Mouse (Mus musculus) lung, embryonic 16.5 days (tissue): ENCODE results near the gene Zfand4. TPM values are rescaled to one million over a fixed set of nuclear protein-coding genes. Genes with fewer than 3 reads are reported as not detected.
"Not testable (repeated sequence)": the region's sequence is repeated elsewhere in the genome, so short reads cannot be mapped to it uniquely, and the experiment has no call there.

ENCODE experiments used
- ATAC-seq: fragments of 200-750 bp; cut with Nextera tagmentation; 2 replicates; pipeline ENCODE4 v1.8.0; 2017; ENCODE audit warnings: low read depth, mild to moderate bottlenecking, moderate library complexity
- H3K27ac ChIP-seq: fragments of 300-500 bp; sonication (generic); 2 replicates; pipeline ENCODE4 v1.5.1; 2014; ENCODE audit warnings: mild to moderate bottlenecking, control low read depth, low read length
- H3K27me3 ChIP-seq: fragments of 300-500 bp; sonication (generic); 2 replicates; pipeline ENCODE4 v1.6.1; 2014; ENCODE audit warnings: low read depth, low read length, mixed read lengths; ENCODE audit not compliant: control insufficient read depth, insufficient read depth
- H3K36me3 ChIP-seq: fragments of 300-500 bp; sonication (generic); 2 replicates; pipeline ENCODE4 v1.6.1; 2014; ENCODE audit warnings: low read length; ENCODE audit not compliant: control insufficient read depth, insufficient read depth
- H3K4me1 ChIP-seq: fragments of 300-500 bp; sonication (generic); replicated peaks from 2 replicates; pipeline ENCODE4 v1.6.1; 2014; ENCODE audit warnings: low read length, mixed read lengths; ENCODE audit not compliant: control insufficient read depth, insufficient read depth
- H3K4me2 ChIP-seq: fragments of 300-500 bp; sonication (generic); 2 replicates; pipeline ENCODE4 v1.6.1; 2014; ENCODE audit warnings: low read depth, low read length, control low read depth
- H3K4me3 ChIP-seq: fragments of 300-500 bp; sonication (generic); 2 replicates; pipeline ENCODE4 v1.5.1; 2014; ENCODE audit warnings: mild to moderate bottlenecking, low read length, control low read depth
- H3K9ac ChIP-seq: fragments of 300-500 bp; sonication (generic); 2 replicates; pipeline ENCODE4 v1.6.1; 2014; ENCODE audit warnings: low read length, control low read depth
- H3K9me3 ChIP-seq: fragments of 300-500 bp; sonication (generic); 2 replicates; pipeline ENCODE4 v1.6.1; 2016; ENCODE audit warnings: low read length; ENCODE audit not compliant: control insufficient read depth
- WGBS: fragments of 180-500 bp; shearing (Covaris S2); extraction: QIAGEN DNeasy Blood & Tissue Kit; methylation state at CpG from one replicate; pipeline ENCODE4 v1.1.7; 2014; 5-methylcytosine and 5-hydroxymethylcytosine counted together
- polyA plus RNA-seq: library from polyadenylated mRNA; unstranded; fragments of >200 nt; fragmentation: Nextera tagmentation; extraction: Ambion mirVana; gene quantifications from 2 replicates; pipeline ENCODE4 v1.2.1, GENCODE M21; 2015

The Zfand4 gene
- 7.1 and 7.6 TPM in 2 replicates for polyA plus RNA-seq

DNA sequence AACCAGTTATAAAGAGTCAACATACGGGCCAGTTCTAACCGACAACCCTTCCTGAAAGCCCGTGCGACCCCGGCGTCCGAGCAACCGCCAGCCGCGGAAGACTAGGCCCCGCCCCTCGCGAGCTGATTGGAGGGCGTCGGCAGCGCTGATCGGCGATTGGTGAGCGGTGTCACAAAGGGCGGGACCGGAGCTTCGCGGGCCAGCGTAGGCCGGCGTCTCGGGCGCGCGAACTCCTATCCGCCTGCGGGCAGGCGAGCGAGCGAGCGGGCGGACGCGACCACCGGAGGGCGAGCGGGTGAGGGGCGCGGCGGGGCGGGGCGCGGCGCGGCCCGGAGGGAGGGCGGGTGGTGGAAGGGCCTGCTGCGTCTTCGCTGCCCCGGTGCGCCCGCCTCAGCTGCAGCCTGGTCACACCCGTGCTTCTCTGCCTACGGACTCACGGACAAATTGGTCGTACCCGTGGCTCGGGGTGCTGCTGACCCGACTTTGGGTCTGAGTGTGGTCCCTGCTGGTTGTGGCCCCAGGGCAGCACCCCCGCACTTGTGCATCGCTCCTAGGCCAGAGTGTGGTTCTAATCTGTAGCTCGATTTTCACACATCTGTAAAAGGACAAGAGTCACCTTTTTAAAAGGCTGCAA, at the start of gene Zfand4:
Zfand4 (plus strand) TSS at position 205 of the 634 bp plus-strand sequence.
- Histone ChIP-seq H3K9ac (peak within 1 kb of the TSS; percentile 84), H3K9me3 (no peaks in the 10 kb centered on the region), H3K36me3 (no peaks in the 10 kb centered on the region), H3K4me1 (peaks cover 10% of the 10 kb centered on the region), H3K4me2 (peak within 1 kb of the TSS; percentile 82), H3K27me3 (no peaks in the 10 kb centered on the region), H3K4me3 (peak within 1 kb of the TSS; percentile 71), H3K27ac (peak within 1 kb of the TSS; percentile 59; the same call in 1 of the 2 replicates)
- peak; percentile 99 for ATAC-seq
- WGBS, result under 1% methylated on average over 45 of the region's 67 CpGs

DNA sequence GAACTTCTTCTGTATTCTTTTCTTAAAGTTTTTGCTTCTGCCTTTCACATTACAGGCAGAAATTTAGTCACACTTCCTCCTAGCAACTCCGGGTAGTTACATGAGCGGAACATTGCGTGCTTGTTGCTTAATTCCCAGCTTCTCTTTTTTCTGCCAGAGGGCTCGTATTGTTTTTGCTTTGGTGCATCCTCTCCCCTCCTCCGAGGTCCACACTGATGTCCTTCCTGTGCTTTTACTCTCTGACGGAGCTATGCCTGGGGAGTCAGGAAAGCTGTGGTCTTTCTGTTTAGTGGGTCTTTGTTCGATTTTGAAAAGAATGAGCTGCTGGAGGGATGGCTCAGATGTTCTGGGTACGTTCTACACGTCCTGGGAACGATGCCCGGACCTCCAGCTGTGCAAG, 36.3 kb upstream of the Zfand4 start:
- no peaks in the 10 kb centered on the region for H3K27me3 ChIP-seq
- H3K4me3 ChIP-seq, result no peak overlapping the region
- H3K36me3 ChIP-seq, result peaks cover 24% of the 10 kb centered on the region
- peak; percentile 67 for ATAC-seq
- H3K27ac ChIP-seq, result no peak overlapping the region
- H3K4me2 ChIP-seq, result no peak overlapping the region
- no peaks in the 10 kb centered on the region for H3K4me1 ChIP-seq
- WGBS, result 72% methylated on average over 11 of the region's 11 CpGs
- no peak overlapping the region for H3K9ac ChIP-seq
- H3K9me3 ChIP-seq, result no peaks in the 10 kb centered on the region

DNA sequence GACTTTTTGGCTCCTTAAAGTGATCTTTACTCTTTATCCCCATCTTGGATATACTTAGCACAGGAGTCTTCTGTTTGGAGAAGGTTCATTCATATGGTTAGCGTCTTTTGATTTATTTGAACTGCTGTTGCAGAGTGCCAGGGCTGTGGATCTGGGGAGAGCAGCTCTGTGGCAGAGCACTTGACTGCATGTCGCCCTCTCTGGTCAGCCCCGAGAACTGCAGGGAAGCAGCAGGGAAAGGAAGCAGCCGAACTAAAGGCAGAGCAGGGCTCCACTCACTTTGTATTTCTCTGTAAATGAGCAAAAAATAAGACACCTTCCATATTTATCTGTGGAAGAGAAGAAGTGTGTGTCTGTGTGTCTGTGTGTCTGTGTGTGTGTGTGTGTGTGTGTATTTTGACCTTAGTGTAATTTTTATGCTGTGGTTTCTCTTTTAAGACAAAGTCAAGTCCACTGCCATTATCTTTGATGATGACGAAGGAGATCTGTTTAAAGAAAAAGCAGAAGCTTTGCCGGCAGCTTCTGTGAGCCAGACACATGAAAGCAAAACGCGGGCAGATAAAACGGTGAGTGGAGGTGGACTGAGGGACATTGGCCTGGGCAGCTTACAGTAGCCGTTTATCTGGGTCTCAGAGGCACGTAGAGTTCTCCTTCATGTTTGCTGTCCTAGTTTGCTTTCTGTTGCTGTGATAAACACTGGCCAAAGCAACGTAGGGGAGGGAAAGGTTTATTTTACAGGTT, 35.1 kb upstream of the Zfand4 start:
- 62% methylated on average over 12 of the region's 12 CpGs for WGBS

DNA sequence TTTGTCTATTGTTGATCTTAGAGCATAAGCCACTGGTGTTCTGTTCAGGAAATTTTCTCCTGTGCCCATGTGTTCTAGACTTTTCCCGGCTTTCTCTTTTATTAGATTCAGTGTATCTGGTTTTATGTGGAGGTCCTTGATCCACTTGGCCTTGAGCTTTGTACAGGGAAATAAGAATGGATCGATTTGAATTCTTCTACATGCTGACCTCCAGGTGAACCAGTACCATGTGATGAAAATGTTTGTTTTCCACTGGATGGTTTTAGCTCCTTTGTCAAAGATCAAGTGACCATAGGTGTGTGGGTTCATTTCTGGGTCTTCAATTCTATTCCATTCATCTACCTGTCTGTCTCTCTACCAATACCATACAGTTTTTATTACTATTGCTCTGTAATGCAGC, 29.2 kb upstream of the Zfand4 start:
- H3K9me3 ChIP-seq, H3K4me3 ChIP-seq, H3K9ac ChIP-seq, H3K4me2 ChIP-seq, H3K4me1 ChIP-seq, ATAC-seq, H3K27me3 ChIP-seq, H3K27ac ChIP-seq: not testable (repeated sequence)
- 90% methylated on average over 2 of the region's 2 CpGs for WGBS
- peaks cover 25% of the 10 kb centered on the region for H3K36me3 ChIP-seq

More for the DNA sequence above, 35.1 kb upstream of the Zfand4 start:
- Histone ChIP-seq H3K9me3 (no peaks in the 10 kb centered on the region), H3K27me3 (no peaks in the 10 kb centered on the region), H3K27ac (no peak overlapping the region), H3K4me2 (no peak overlapping the region), H3K4me1 (no peaks in the 10 kb centered on the region), H3K4me3 (no peak overlapping the region), H3K36me3 (peaks cover 24% of the 10 kb centered on the region), H3K9ac (no peak overlapping the region)
- peak; percentile 61; the same call in 1 of the 2 replicates for ATAC-seq

DNA sequence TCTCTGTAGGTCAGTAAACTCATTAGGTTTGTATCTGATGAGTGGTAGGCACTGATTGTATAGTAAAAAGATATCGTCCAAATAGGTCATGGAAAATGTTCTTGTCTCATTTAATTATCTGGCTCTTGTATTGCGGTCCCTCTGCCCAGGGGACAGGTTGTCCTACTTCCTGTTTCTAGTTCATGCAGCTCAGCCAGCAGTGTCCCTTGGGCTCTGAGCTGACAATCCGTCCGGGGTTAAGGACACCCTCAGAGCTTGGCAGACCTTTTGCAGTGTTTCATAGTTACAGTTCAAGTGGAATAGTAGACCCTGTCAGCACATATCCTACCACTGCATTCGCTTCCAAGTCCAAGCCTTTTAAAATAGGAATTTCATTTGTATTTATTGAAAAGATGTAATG, 28.7 kb upstream of the Zfand4 start:
- no peak for ATAC-seq

DNA sequence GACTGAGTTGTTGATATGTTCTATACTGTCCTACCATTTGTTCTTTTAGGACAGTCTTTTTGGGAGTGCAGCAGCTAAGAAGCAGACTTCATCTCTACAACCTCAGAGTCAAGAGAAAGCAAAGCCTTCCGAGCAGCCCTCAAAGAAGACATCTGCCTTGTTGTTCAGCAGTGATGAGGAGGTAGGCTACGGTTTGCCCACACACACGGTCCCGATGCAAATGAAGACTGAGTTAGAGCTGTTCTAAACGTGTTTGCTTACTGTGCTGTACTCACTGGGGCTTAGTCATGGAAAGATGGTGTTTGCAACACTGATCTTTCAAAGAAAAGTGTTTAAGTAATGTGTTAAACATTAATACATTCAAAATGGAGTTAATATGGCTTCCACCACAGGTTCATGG, 25.9 kb upstream of the Zfand4 start:
- no peak for ATAC-seq
- peaks cover 22% of the 10 kb centered on the region for H3K36me3 ChIP-seq
- 89% methylated on average over 5 of the region's 5 CpGs for WGBS
- H3K27me3 ChIP-seq, result no peaks in the 10 kb centered on the region
- no peak overlapping the region for H3K4me2 ChIP-seq
- no peak overlapping the region for H3K4me3 ChIP-seq
- no peak overlapping the region for H3K9ac ChIP-seq
- H3K27ac ChIP-seq, result no peak overlapping the region
- no peaks in the 10 kb centered on the region for H3K9me3 ChIP-seq
- H3K4me1 ChIP-seq, result no peaks in the 10 kb centered on the region

More for the DNA sequence above, 28.7 kb upstream of the Zfand4 start:
- Histone ChIP-seq H3K4me1 (no peaks in the 10 kb centered on the region), H3K27ac (no peak overlapping the region), H3K36me3 (peaks cover 28% of the 10 kb centered on the region), H3K27me3 (no peaks in the 10 kb centered on the region), H3K4me2 (no peak overlapping the region), H3K9ac (no peak overlapping the region), H3K9me3 (no peaks in the 10 kb centered on the region), H3K4me3 (no peak overlapping the region)
- WGBS, result 92% methylated on average over 5 of the region's 5 CpGs

DNA sequence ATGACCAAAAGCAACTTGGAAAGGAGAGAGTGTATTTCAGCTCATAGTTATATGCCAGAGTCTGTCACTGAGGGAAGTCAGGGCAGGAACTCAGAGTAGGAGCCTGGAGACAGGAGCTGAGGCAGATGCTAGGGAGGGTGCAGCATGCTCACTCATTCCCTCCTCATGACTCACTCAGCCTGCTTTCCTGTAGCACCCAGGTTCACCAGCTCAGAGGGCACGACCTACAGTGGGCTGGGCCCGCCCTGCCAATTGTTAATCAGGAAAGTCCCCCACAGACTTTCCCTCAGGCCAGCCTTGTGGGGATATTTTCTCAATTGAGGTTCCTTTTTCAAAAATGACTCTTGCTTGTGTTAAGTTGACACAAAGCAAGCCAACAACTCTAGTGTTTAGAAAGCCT, 23.7 kb upstream of the Zfand4 start:
- no peak overlapping the region for H3K4me2 ChIP-seq
- no peak for ATAC-seq
- no peak overlapping the region for H3K9ac ChIP-seq
- H3K4me1 ChIP-seq, result no peaks in the 10 kb centered on the region
- 77% methylated on average over 2 of the region's 2 CpGs for WGBS
- H3K4me3 ChIP-seq, result no peak overlapping the region
- H3K36me3 ChIP-seq, result peaks cover 21% of the 10 kb centered on the region
- H3K27me3 ChIP-seq, result no peaks in the 10 kb centered on the region
- H3K27ac ChIP-seq, result no peak overlapping the region
- H3K9me3 ChIP-seq, result no peaks in the 10 kb centered on the region

DNA sequence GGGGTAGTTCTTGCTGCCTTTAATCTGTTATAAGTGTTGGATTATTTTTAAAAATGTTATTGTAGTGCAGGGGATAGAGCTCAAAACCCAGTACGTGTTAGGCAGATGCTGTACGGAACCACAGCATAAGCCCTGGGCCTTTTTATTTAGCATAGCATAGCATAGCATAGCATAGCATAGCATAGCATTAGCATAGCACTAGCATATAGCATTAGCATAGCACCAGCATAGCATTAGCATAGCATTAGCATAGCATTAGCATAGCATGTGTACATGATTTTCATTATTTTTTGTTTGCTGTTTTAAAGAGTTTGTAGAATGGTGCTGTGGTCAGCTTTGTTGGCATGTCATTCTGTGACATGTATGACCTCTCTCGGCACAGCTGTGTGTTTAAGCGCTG, 4.4 kb upstream of the Zfand4 start:
- WGBS, result 87% methylated on average over 4 of the region's 4 CpGs
- no peaks in the 10 kb centered on the region for H3K9me3 ChIP-seq
- no peak overlapping the region for H3K27ac ChIP-seq
- no peaks in the 10 kb centered on the region for H3K4me1 ChIP-seq
- H3K27me3 ChIP-seq, result no peaks in the 10 kb centered on the region
- no peak overlapping the region for H3K9ac ChIP-seq
- H3K4me2 ChIP-seq, result no peak overlapping the region
- H3K4me3 ChIP-seq, result no peak overlapping the region
- H3K36me3 ChIP-seq, result peaks cover 15% of the 10 kb centered on the region
- no peak for ATAC-seq

DNA sequence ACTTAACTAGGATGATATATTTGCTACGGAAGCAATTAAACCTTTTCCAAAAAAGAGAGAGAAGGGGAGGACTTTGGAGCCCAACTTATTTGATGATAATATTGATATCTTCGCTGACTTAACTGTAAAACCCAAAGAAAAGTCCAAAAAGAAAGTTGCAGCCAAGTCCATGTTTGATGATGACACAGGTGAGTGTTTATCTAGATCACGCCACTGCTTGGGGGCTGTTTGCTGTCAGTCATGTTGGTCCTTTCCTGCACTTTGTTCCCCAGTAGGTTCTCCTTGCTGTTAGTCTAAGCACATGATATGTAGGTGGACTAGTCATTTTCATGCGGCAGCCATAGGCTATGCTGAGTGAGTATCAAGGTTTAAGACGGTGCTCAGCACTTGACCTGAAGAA, 3.5 kb upstream of the Zfand4 start:
- no peaks in the 10 kb centered on the region for H3K9me3 ChIP-seq
- 91% methylated on average over 5 of the region's 5 CpGs for WGBS
- peaks cover 4% of the 10 kb centered on the region for H3K4me1 ChIP-seq
- ATAC-seq, result no peak
- H3K4me2 ChIP-seq, result no peak overlapping the region
- H3K27ac ChIP-seq, result no peak overlapping the region
- H3K4me3 ChIP-seq, result no peak overlapping the region
- H3K27me3 ChIP-seq, result no peaks in the 10 kb centered on the region
- H3K36me3 ChIP-seq, result peaks cover 9% of the 10 kb centered on the region
- H3K9ac ChIP-seq, result no peak overlapping the region
